Comparison of ENCODE assay signal across 18 mouse cellular contexts in genomic region chr1:174781037-174781436, GRCm38 (mm10).
"Had no signal": no experiment of that assay in that cellular context is flagged by ENCODE, and none has a peak within 500 bp of the region (broad histone marks: within the 10 kb centered on the region; RNA-seq: fewer than 3 reads in every experiment).

No protein-coding gene starts in this region.

- H3K4me3 ChIP-seq: midbrain, embryonic 10.5 days; midbrain, embryonic 13.5 days; myocyte; neural tube, embryonic 13.5 days; neural tube, embryonic 15.5 days had no signal

- DNase-seq: lung, adult 18-20 months; lung, embryonic 14.5 days; lung, postnatal 10 days; lung, postnatal 4 days; retina, postnatal 1 day; right cerebral cortex, adult 18-20 months; right cerebral cortex, postnatal 25 days; right cerebral cortex, postnatal 4 days; spleen, adult 18-20 months; thymus, adult 2 months; thymus, postnatal 25 days; thymus, postnatal 4 days had no signal

- ATAC-seq: midbrain, embryonic 13.5 days; midbrain, embryonic 16.5 days had no signal

- H3K27ac ChIP-seq: midbrain, embryonic 10.5 days; midbrain, embryonic 13.5 days; neural tube, embryonic 13.5 days; neural tube, embryonic 15.5 days had no signal
